Mouse (Mus musculus) hindbrain, postnatal 0 days (tissue): ENCODE data around the gene Dlgap1. TPM values are rescaled to one million over a fixed set of nuclear protein-coding genes. Genes with fewer than 3 reads are reported as not detected.

Experiments
- ATAC-seq: fragments of 200-750 bp; cut with Nextera tagmentation; 2 replicates; pipeline ENCODE4 v1.8.0; 2017; ENCODE audit warnings: mild to moderate bottlenecking, moderate TSS enrichment, moderate library complexity
- DNase-seq: peaks from one replicate; pipeline ENCODE4 v3.0.0-alpha.2; 2015; ENCODE audit warnings: low spot score
- H3K27ac ChIP-seq: fragments of 300-500 bp; sonication (generic); 2 replicates; pipeline ENCODE4 v1.5.1; 2014; ENCODE audit warnings: mild to moderate bottlenecking
- H3K27me3 ChIP-seq: fragments of 300-500 bp; sonication (generic); 2 replicates; pipeline ENCODE4 v1.6.1; 2014; ENCODE audit warnings: low read length, mixed read lengths; ENCODE audit not compliant: insufficient read depth
- H3K36me3 ChIP-seq: fragments of 300-500 bp; sonication (generic); 2 replicates; pipeline ENCODE4 v1.6.1; 2014; ENCODE audit warnings: low read length, mixed read lengths; ENCODE audit not compliant: insufficient read depth
- H3K4me1 ChIP-seq: fragments of 300-500 bp; sonication (generic); 2 replicates; pipeline ENCODE4 v1.6.1; 2014; ENCODE audit warnings: antibody characterized with exemption, low read length, mixed read lengths; ENCODE audit not compliant: insufficient read depth
- H3K4me2 ChIP-seq: fragments of 300-500 bp; sonication (generic); 2 replicates; pipeline ENCODE4 v1.6.1; 2014; ENCODE audit warnings: low read depth, mild to moderate bottlenecking, low read length, moderate library complexity, mixed read lengths
- H3K4me3 ChIP-seq: fragments of 300-500 bp; sonication (generic); 2 replicates; pipeline ENCODE4 v1.5.1; 2014; ENCODE audit warnings: low read length
- H3K9ac ChIP-seq: fragments of 300-500 bp; sonication (generic); replicated peaks from 2 replicates; pipeline ENCODE4 v1.6.1; 2014; ENCODE audit warnings: mild to moderate bottlenecking, low read length, moderate library complexity, mixed read lengths
- H3K9me3 ChIP-seq: fragments of 300-500 bp; sonication (generic); 2 replicates; pipeline ENCODE4 v1.6.1; 2016; ENCODE audit warnings: low read length, mixed read lengths
- CTCF ChIP-seq: IDR thresholded peaks from 2 replicates; pipeline ENCODE4 v1.5.1; 2016; ENCODE audit warnings: antibody characterized with exemption, control low read depth, low read depth
- WGBS: fragments of 180-500 bp; shearing (Covaris S2); extraction: QIAGEN DNeasy Blood & Tissue Kit; methylation state at CpG from one replicate; pipeline ENCODE4 v1.1.7; 2014; 5-methylcytosine and 5-hydroxymethylcytosine counted together
- polyA plus RNA-seq: library from polyadenylated mRNA; unstranded; fragments of >200 nt; fragmentation: Nextera tagmentation; extraction: Ambion mirVana; gene quantifications from 2 replicates; pipeline ENCODE4 v1.2.1, GENCODE M21; 2015
- total RNA-seq: library from RNA; depleted of rRNA; stranded (reverse); fragments of >200 nt; gene quantifications from 2 replicates; pipeline ENCODE4 v1.2.3, GENCODE M21; 2014; rRNA removed

The Dlgap1 gene
- 105 and 117 TPM in 2 replicates for total RNA-seq
- polyA plus RNA-seq = 33.8 and 38.2 TPM in 2 replicates

GRCm38 (mm10) chr17:69969021-69969815, at the start of gene Dlgap1:
Gene Dlgap1, plus strand, starts transcription at chr17:69969073.
- H3K36me3 ChIP-seq = no peaks in the 10 kb centered on the region
- peak within 1 kb of the TSS; percentile 72 for H3K9ac ChIP-seq
- peak; percentile 94 for ATAC-seq
- H3K4me3 ChIP-seq = peak within 1 kb of the TSS; percentile 55
- H3K27ac ChIP-seq = peak within 1 kb of the TSS; percentile 86
- TF ChIP-seq CTCF = peak; percentile 46
- H3K4me1 ChIP-seq = no peaks in the 10 kb centered on the region
- H3K9me3 ChIP-seq = no peaks in the 10 kb centered on the region
- H3K4me2 ChIP-seq = peak within 1 kb of the TSS; percentile 70
- DNase-seq = peak; percentile 92
- 2% methylated on average over 90 of the region's 105 CpGs for WGBS
- H3K27me3 ChIP-seq = no peaks in the 10 kb centered on the region

GRCm38 (mm10) chr17:69954936-69955335, 13.9 kb upstream of the Dlgap1 start:
- H3K4me2 ChIP-seq = no peak overlapping the region
- H3K9ac ChIP-seq = no peak overlapping the region
- no peak overlapping the region for H3K27ac ChIP-seq
- ATAC-seq (no peak), DNase-seq (no peak)
- no peaks in the 10 kb centered on the region for H3K27me3 ChIP-seq
- H3K36me3 ChIP-seq = no peaks in the 10 kb centered on the region
- H3K9me3 ChIP-seq = no peaks in the 10 kb centered on the region
- no peaks in the 10 kb centered on the region for H3K4me1 ChIP-seq
- no peak overlapping the region for H3K4me3 ChIP-seq
- TF ChIP-seq CTCF = no peak
- 81% methylated on average over 1 of the region's 1 CpGs for WGBS

GRCm38 (mm10) chr17:69969816-69970750, 1.2 kb downstream of the Dlgap1 start:
- WGBS = 1% methylated on average over 43 of the region's 43 CpGs
- H3K4me1 ChIP-seq = no peaks in the 10 kb centered on the region
- H3K36me3 ChIP-seq = no peaks in the 10 kb centered on the region
- H3K4me3 ChIP-seq = peak overlapping the region; percentile 55
- peak overlapping the region; percentile 86 for H3K27ac ChIP-seq
- H3K9ac ChIP-seq = peak overlapping the region; percentile 72
- DNase-seq = peak; percentile 70
- no peaks in the 10 kb centered on the region for H3K27me3 ChIP-seq
- peak overlapping the region; percentile 70 for H3K4me2 ChIP-seq
- peak; percentile 50 for ATAC-seq
- peak; percentile 21; the same call in 1 of the 2 replicates for TF ChIP-seq CTCF
- no peaks in the 10 kb centered on the region for H3K9me3 ChIP-seq

DNA sequence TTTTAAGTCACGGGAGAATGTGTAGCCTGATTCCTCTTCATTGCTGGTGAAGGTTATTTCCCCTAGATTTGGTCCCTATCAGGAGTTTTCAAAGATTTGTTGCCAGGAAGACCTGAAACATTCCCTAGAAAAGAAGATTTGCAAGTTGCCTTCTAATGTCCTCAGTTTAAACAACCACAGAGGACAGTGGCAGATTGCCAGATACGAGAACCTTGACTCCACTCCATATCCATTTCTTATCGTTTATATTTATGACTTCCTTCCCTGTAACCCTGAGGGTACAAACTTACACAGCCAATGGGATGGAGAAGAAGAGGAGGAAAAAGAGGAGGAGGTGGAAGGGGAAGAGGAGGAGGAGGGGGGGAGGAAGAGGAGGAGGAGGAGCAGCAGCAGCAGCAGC, 4.2 kb downstream of the Dlgap1 start:
- Histone ChIP-seq H3K9me3 (no peaks in the 10 kb centered on the region), H3K4me1 (no peaks in the 10 kb centered on the region), H3K4me3 (no peak overlapping the region), H3K4me2 (no peak overlapping the region), H3K27ac (no peak overlapping the region), H3K36me3 (no peaks in the 10 kb centered on the region), H3K27me3 (no peaks in the 10 kb centered on the region), H3K9ac (no peak overlapping the region)
- ATAC-seq (no peak), DNase-seq (no peak)
- WGBS = 81% methylated on average over 3 of the region's 3 CpGs
- TF ChIP-seq CTCF = no peak

DNA sequence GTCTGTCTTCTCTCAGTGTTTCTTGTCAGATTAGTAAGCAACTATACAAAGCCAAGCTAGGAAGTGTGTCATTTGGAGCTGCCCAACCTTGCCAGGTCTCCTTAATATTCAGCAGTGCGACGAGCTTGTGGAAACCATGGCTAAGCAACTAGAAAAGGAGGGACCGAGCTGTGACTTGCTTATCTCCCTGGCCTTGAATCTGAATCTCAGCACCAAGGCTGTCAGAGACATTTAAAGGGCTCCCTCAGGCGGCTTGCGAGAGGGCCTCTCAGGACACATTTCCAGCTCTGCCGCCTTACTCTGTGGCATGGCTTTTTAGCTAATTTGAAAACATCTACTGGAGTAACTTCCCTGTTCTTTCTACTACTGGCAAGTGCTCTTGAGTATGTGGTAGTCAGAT, 5.1 kb downstream of the Dlgap1 start:
- H3K27me3 ChIP-seq = no peaks in the 10 kb centered on the region
- no peak for TF ChIP-seq CTCF
- no peaks in the 10 kb centered on the region for H3K4me1 ChIP-seq

DNA sequence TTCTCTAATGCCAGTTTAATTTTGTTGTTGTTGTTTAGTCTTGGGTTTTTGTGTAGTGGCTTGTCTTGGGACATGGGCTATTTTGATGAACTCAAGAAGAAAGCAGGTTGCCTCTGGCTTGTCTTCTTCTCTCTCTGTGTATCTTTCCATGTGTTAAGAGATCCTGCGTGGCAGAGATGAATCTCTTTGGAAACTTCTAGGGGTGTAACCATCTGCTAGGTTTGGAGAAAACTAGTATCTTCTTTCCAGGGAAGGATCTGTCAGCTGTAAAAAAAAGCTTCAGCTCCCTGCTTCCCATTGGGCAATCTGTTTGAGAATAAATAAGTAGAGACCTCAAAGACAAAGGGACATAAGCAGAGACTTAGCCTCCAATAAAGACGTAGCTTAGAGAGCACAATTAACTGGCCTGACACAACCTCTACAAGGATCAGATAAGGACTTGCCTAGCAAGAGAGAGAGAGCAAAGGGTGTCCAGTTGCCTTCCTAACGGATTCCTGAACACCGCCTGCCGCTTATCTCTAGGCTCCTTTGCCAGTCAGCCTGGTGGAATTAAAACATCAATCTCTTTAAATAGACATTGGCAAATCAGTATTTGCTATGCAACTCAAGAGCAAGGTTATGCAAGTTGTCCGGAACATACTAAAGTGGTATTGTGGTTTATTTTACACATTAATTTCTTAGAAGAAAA, 13.5 kb downstream of the Dlgap1 start:
- no peaks in the 10 kb centered on the region for H3K27me3 ChIP-seq
- H3K9me3 ChIP-seq = no peaks in the 10 kb centered on the region
- DNase-seq (no peak), ATAC-seq (no peak)
- H3K4me1 ChIP-seq = no peaks in the 10 kb centered on the region
- no peak for TF ChIP-seq CTCF
- no peak overlapping the region for H3K27ac ChIP-seq
- no peak overlapping the region for H3K4me3 ChIP-seq
- no peak overlapping the region for H3K4me2 ChIP-seq
- 66% methylated on average over 6 of the region's 6 CpGs for WGBS
- H3K36me3 ChIP-seq = no peaks in the 10 kb centered on the region
- H3K9ac ChIP-seq = no peak overlapping the region

More for the DNA sequence above, 5.1 kb downstream of the Dlgap1 start:
- Histone ChIP-seq H3K4me2 (no peak overlapping the region), H3K36me3 (no peaks in the 10 kb centered on the region), H3K9me3 (no peaks in the 10 kb centered on the region), H3K9ac (no peak overlapping the region), H3K4me3 (no peak overlapping the region), H3K27ac (no peak overlapping the region)
- ATAC-seq (no peak), DNase-seq (peak; percentile 11)
- WGBS = 57% methylated on average over 6 of the region's 6 CpGs
